Mouse (Mus musculus) adrenal gland, adult 8-10 months (tissue): ENCODE results near the gene Bax. TPM values are rescaled to one million over a fixed set of nuclear protein-coding genes. Genes with fewer than 3 reads are reported as not detected.
"Not testable (repeated sequence)": the region's sequence is repeated elsewhere in the genome, so short reads cannot be mapped to it uniquely, and the experiment has no call there.

Experiments used
- DNase-seq: peaks from one replicate; pipeline ENCODE4 v3.0.0; 2022
- total RNA-seq, 4 experiments: library from RNA; stranded (reverse); gene quantifications; 2 replicates each; pipeline ENCODE4 v1.2.4; 2022

The Bax gene
- total RNA-seq, 4 experiments from 2014 or later, result 71.7 to 105 (median 89.1) TPM

GRCm38 (mm10) chr7:45481374-45481927, 14.8 kb upstream of the Bax start, which contains the start of gene Tulp2:
Gene Tulp2, plus strand, starts transcription at chr7:45481877.
- DNase-seq, result no peak

DNA sequence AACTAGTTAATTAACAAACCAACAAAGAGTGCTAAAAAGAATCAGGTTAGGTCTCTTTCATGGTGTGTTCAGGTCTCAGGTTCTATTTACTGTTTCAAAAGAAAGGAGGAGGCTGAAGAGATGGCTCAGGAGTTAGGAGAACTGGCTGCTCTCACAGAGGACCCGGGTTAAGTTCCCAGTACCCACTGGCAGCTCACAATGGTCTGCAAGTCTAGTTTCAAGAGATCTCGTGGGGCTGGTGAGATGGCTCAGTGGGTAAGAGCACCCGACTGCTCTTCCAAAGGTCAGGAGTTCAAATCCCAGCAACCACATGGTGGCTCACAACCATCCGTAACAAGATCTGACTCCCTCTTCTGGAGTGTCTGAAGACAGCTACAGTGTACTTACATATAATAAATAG, 13.6 kb upstream of the Bax start:
- DNase-seq, result not testable (repeated sequence)

DNA sequence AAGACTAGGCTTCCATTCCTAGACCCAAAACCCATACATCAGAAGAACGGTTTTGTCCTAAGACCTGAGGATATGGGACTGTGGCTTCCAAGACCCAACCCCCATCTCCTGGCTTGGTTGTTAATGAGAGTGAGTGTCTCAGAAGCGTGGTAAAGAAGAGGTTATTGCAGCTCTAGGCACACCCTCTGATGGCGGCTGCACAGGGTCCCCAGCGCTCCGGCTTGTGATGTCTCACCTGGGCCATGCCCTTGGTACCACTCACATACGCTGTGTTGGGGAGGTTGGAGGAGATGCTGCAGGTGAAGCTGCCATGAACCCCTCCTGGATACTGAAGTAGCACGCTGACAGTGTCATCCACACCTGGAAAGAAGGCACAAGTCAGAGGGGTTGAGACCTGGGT, 12.1 kb upstream of the Bax start:
- DNase-seq, result no peak

DNA sequence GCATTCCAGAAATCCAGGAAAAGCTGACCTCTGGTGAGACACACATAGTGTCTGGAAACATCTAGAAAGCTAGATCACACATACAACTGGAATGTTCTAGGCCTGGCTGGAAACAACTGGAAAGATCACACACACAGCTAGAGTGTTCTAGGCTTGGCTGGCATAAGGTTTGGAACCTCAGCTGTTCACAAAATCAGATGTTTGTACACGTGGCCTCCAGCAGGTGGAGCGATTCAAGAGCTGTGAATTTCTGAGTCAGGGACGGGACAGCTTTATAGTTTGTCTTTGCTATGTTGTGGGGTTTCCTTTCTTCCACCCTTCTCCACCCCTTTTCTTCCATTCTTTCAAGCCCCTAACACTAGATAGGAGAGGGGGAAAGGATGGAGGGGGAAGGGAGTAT, 10.3 kb upstream of the Bax start:
- no peak for DNase-seq

DNA sequence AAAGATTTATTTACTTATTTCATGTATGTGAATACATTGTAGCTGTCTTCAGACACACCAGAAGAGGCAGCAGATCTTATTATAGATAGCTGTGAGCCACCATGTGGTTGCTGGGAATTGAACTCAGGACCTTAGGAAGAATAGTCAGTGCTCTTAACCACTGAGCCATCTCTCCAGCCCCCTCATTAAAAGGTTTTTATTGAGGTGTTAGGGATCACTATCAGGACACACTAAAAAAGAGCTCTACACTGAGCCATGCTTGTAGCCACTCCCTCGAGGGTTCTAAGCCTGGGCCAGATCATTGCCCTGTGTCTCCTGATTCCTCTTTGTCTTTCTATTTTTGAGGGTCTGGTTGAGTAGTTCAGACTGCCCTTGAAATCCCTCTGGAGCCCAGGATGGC, 9.8 kb upstream of the Bax start:
- no peak for DNase-seq

GRCm38 (mm10) chr7:45475291-45475969, 8.7 kb upstream of the Bax start:
- no peak for DNase-seq

DNA sequence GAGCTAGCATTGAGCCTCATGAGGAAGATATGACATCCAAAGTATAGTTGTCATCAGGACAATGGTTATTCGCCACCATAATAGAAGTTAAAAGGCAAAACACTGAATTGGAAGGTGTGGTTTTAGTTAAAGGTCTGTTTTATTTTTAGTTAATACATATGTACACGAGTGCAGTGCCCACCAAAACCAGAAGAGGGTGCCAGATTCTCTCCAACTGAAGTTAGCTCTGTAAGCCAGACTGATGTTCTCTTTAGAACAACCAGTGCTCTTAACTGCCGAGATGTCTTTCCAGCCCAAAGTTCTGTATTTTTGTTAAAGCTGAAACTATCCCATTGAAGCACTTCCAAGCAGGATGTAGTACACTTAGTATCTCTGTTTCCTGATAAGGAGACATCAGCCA, 4.2 kb upstream of the Bax start:
- DNase-seq, result no peak

DNA sequence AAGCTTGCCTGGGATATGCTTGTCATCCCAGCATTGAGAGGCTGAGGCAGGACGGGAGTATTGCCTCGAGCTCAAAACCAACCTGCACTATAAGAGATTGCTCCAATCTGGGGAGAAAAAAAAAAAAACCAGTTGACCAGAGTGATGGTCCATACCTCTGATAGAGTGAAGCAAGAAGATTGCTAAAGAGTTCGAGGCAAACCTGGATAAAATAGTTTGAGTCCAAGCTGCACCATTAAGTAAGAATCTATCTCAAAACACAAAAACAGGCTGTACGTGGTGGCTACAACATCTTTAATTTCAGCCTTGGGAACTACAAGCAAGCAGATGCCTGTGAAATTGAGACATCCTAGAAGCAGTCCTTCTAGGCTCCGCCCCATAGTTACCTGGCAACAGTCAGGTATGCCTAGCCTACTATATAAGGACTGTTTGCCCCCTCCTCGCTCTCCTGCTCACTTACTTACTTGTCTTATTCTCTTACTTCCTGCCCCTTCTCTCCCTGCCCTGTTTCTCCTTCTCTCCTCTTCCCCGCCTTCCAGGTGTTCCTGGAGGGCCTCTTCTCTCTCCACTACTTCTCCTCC, 482 bp upstream of the Bax start:
- DNase-seq, result no peak

- no peak for DNase-seq
These were observed 1.1 kb downstream of the Bax start for GRCm38 (mm10) chr7:45465549-45465948.

- no peak for DNase-seq
These were observed 1.6 kb downstream of the Bax start for GRCm38 (mm10) chr7:45465112-45465511.

- DNase-seq, result no peak
These were observed 2.5 kb downstream of the Bax start for GRCm38 (mm10) chr7:45463987-45464778.

DNA sequence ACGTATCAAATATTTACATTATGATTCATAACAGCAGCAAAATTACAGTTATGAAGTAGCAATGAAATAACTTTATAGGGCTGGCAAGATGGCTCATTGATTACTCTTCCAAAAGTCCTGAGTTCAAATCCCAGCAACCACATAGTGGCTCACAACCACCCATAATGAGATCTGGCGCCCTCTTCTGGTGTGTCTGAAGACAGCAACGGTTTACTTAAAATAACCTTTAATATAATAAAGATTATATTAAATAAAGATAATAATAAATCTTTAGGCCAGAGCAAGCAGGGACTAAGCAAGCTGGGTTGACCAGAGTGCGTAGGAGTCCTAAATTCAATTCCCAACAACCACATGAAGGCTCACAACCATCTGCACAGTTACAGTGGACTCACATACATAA, 3.8 kb downstream of the Bax start:
- DNase-seq, result not testable (repeated sequence)

DNA sequence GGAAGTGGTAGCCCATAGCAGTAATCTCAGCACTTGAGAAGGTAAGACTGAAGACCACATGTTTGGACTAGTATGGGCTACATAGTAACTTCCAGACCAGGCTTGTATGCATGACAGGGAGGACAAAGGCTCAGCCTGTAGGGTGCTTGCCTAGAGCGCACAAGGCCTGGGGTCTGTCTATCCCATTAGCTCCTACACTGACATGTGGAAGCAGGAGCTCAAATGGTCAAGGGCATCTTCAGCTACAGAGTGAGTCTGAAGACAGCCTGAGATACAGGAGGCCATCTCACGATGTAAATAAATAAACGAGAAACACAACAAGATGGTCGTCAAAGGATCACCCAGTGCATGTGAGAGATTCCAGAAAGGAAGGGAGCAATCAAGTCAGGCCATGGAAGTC, 4.4 kb downstream of the Bax start:
- DNase-seq, result no peak

- DNase-seq, result no peak
These were observed 4.9 kb downstream of the Bax start for GRCm38 (mm10) chr7:45461781-45462180.

DNA sequence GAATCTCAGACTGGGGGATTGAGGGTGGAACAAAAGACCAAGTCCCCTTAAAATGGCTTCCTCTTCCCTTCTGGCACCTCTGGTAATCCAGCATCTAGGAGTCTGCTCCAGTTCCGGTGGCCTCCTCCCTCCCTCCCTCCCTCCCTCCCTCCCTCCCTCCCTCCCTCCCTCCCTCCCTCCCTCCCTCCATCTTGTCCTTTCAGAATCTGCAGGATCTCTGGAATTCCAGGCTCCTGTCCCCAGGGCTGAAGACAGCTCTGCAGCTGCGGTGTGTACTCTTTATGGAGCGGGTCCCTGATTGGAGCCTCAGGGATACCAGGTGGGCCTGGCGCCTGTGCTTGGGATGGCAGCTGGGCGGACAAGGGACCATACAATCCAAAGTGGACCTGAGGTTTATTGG, 5.4 kb downstream of the Bax start:
- no peak for DNase-seq

- peak; percentile 80 for DNase-seq
These were observed 5.8 kb downstream of the Bax start for GRCm38 (mm10) chr7:45460860-45461314.

DNA sequence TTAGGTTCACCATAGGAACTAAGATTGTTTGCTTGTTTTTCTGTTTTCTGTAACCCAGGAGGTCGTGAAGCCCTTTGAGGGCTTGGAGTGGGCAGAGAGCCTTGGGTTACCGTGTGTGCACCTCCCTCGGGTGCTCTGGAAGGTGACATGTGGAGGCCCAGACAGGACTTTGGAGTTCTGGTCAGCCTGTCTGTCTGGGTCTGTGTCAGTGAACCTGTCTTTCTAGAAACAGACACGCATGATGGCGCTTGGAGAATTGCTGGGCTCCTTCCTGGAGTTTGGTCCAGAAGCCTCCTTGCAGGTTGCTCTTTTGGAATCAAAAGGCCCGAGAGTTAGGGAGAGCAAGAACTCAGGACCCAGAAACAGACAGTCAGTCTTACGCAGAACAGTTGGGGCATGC, 6.3 kb downstream of the Bax start:
- no peak for DNase-seq

- peak; percentile 98 for DNase-seq
These were observed 7.0 kb downstream of the Bax start, which contains the start of gene Ftl1 for GRCm38 (mm10) chr7:45459564-45460140. Gene Ftl1, minus strand, starts transcription at chr7:45459884.

DNA sequence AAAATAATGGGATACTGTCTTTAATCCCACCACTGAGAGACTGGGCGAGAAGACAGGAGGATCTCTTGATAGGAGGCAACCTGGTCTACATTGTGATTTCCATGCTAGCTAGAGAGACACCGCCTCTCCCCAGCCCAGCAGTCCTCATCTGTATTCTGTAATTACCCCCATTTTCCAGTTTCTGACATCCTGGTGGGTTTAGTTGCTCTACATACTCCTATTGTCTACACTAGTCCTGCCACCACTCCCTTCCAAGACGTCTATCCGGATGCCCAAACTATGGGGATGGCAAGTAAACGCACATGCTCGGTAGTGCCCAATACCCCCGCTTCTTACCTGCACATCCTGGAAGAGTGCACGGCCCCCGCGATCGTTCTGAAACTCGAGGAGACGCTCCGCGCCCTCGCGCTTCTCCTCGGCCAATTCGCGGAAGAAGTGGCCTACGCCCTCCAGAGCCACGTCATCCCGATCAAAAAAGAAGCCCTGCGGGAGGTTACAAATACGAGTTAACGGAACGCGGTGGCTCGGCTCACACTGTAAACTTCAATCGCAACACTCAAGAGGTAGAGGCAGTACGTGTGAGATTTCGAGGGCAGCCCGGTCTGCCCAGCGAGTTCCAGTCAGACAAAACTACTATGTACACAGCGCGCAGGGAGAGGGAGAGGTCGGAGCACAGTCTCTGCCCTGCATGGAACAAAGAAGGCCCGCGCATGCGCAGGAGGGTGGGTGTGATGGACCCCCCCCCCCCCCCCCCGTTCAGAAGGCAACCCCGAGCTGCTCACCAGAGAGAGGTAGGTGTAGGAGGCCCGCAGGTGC, 7.7 kb downstream of the Bax start:
- no peak for DNase-seq

DNA sequence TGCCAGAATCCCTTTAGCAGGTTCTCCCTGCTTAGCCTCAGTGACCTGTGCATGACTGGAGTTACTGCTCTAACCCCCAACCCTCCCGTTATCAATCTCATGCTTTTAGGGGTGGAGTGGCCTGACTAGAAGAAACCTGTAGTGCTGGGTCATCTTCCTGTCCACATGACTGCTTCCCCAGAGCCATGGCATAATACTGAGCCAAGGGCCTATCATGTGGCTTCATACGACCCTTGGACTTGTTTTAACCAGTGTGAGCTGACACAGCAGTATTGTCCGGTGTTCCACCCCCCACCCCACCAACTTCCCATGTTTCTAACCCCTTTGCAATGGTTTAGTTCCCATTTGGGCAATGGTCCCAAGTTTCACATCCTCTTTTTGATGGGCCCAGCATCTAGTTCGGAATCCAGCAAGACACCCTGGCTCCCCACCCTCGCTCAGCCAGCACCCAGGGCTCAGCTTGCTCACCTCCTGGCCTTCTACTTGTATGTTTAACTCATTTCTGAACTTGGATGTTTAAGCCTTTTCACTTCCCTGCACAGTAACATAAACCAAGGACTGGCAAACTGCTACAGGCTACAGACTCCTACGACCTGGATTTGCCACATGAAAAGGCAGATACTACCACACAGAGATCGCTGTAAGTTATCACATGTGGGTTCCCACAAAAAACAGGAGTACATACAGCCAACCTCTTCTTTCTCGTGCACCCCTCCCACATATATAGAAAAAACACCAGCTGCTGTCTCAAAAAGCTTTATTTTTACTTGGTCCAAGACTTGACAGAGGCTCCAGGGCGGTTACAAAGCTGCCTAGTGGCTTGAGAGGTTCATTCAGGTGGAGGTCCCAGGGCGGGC, 9.3 kb downstream of the Bax start:
- no peak for DNase-seq

DNA sequence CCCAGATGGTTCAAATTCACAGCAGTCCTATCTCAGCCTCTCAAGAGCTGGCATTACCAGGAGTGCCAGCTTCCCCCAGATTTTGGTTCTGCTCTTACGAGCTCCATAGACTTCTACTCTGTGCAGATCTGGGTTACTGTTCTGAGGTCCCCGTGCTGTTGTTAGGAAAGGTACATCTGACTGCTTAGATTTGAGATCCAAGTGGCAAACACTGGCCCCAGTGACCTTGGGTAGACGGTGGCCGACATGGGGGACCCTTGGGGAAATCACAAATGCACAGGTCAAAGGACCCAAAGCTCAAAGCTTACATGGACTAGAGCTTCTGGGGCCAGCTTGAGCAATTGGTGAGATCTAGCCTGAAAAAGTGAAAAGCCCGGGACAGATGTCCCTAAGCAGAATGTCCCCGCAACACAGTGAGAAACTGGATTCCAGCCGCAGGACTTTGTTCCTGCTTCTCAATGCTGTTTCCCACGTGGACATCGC, 9.9 kb downstream of the Bax start:
- DNase-seq, result no peak
